Mouse (Mus musculus) neutrophil, adult 65 days (primary cell): ENCODE data around the gene Gm7735. TPM values are rescaled to one million over a fixed set of nuclear protein-coding genes. Genes with fewer than 3 reads are reported as not detected.

Experiments used
- total RNA-seq: library from RNA; stranded (reverse); gene quantifications from 2 replicates; pipeline ENCODE4 v1.2.4, GENCODE M21; 2023

Gene Gm7735
- total RNA-seq: not detected in 2 replicates

DNA sequence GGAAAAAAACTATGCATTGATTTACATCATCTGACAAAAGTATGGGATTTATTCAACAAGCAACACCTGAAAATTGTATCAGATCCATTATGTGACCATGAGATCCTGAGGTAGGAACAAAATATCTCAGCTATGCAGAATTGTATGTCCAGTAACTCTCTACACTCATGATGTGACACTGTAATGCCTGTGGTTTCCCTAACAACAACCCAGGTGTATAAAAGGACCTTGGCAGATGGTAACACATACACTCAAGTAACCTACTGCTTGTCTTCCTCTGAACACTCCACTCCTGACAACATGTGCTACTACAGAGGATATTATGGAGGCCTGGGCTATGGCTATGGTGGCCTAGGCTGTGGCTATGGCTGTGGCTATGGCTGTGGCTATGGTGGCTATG, at the start of gene Gm7735:
Gene Gm7735, plus strand, starts transcription at position 301 of the 400 bp plus-strand sequence.

DNA sequence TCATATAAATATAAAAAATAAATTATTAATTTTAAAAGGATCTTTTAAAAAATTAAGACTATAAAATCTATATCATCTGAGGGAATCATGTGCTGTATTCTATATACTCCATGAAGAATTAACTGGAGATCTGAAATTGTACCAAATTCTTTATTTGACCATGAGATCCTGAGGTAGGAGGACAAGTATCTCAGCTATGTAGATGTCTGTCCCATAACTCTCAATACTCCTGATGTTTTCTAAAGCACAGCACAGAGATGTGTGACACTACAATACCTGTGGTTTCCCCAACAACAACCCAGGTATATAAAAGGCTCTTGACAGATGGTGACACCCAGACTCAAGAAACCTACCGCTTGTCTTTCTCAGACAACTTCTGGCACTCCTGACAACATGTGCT, 28.7 kb upstream of the Gm7735 start, which contains the start of gene Gm6358:
Gene Gm6358, plus strand, starts transcription at position 301 of the 400 bp plus-strand sequence.

DNA sequence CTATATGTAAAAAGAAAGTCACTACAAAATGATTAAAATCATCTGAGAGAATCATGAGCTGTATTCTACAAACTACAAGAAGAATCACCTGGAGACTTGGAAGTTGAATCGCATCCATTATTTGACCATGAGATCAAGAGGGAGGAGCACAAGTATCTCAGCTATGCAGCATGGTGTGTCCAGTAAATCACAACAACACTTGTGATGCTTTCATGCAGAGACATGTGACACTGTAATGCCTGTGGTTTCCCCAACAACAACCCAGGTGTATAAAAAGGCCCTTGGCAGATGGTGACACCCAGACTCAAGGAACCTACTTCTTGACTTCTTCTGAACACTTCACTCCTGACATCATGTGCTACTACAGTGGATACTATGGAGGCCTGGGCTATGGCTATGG, 18.5 kb upstream of the Gm7735 start, which contains the start of gene Gm10061:
Gene Gm10061, plus strand, starts transcription at position 301 of the 400 bp plus-strand sequence.

GRCm38 (mm10) chr16:89157652-89158051, 11.6 kb upstream of the Gm7735 start, which contains the start of gene Gm9789:
Gene Gm9789 (plus strand): TSS chr16:89157952.

DNA sequence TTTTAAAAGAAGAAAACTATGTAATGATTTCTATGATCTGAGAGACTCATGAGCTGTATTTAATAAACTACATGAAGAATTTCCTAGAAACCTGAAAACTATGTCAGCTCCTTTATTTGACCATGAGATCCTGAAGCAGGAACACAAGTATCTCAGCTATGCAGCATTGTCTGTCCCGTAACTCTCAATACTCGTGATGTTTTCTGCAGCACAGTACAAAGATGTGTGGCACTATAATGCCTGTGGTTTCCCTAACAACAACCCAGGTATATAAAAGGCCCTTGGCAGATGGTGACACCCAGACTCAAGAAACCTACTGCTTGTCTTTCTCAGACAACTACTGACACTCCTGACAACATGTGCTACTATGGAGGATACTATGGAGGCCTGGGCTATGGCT, 5.1 kb downstream of the Gm7735 start, which contains the start of gene 1110057P08Rik:
Gene 1110057P08Rik, plus strand, starts transcription at position 301 of the 400 bp plus-strand sequence.

GRCm38 (mm10) chr16:89205561-89205960, 36.3 kb downstream of the Gm7735 start, which contains the start of gene Krtap20-2:
Gene Krtap20-2 (plus strand): TSS chr16:89205861.

Other genes starting within 250 kb of the Gm7735 start
- not detected in 2 replicates for gene Krtap19-9b, start 237.2 kb upstream of the Gm7735 start, total RNA-seq
- not detected in 2 replicates for gene Krtap16-3, start 206.6 kb upstream of the Gm7735 start, total RNA-seq
- not detected in 2 replicates for gene Krtap22-2, start 158.7 kb upstream of the Gm7735 start, total RNA-seq
- gene Gm10229, start 154.2 kb upstream of the Gm7735 start, total RNA-seq: not detected in 2 replicates
- not detected in 2 replicates for gene Krtap6-1, start 137.8 kb upstream of the Gm7735 start, total RNA-seq
- not detected in 2 replicates for gene Gm10228, start 128.0 kb upstream of the Gm7735 start, total RNA-seq
- gene Krtap6-5, start 121.6 kb upstream of the Gm7735 start, total RNA-seq: not detected in 2 replicates
- not detected in 2 replicates for gene 1110025L11Rik, start 105.5 kb upstream of the Gm7735 start, total RNA-seq
- not detected in 2 replicates for gene Krtap6-3, start 85.5 kb upstream of the Gm7735 start, total RNA-seq
- not detected in 2 replicates for gene Gm6358, start 28.6 kb upstream of the Gm7735 start, total RNA-seq
- not detected in 2 replicates for gene Gm10061, start 18.4 kb upstream of the Gm7735 start, total RNA-seq
- not detected in 2 replicates for gene Gm9789, start 11.5 kb upstream of the Gm7735 start, total RNA-seq
- gene 1110057P08Rik, start 5.2 kb downstream of the Gm7735 start, total RNA-seq: not detected in 2 replicates
- not detected in 2 replicates for gene Krtap20-2, start 36.4 kb downstream of the Gm7735 start, total RNA-seq
- gene Krtap21-1, start 234.4 kb downstream of the Gm7735 start, total RNA-seq: not detected in 2 replicates